Mouse (Mus musculus) adrenal gland, adult (tissue): ENCODE data around the gene Cyp4f37.

Source experiments
- DNase-seq, 2 experiments: peaks; one replicate each; pipeline ENCODE4 v3.0.0; 2022 to 2023; ENCODE audit warnings: low spot score in 1 of 2; ENCODE audit not compliant: inconsistent age in 2 of 2

Gene Cyp4f37

DNA sequence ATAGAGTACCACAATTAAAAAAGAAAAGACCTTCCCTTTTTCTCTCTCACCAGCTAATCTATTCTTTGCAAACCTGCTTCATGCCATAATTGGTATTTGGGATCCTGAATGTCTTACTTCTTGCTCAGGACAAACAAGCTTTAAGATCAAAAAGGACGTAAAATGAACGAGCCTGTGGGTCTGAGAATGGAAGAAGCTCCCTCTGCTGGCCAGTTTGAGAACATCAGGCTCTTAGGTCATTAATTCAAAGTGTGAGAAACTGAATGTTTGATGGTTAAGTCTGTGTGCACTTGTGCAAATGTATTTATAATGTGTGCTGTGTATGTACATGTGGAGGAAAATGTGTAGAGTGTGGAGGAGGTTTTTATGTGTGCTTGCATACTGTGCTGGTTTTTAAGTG is 59.3 kb downstream of the Cyp4f37 start:
- peak; percentile 30 to 80 for DNase-seq

- DNase-seq: peak; percentile 79 to 91
Measured at GRCm38 (mm10) chr17:32685048-32685750, 64.1 kb downstream of the Cyp4f37 start, which contains the start of gene Cyp4f15. Gene Cyp4f15, plus strand, starts transcription at chr17:32685627.
